Comparison of ENCODE assay signal across 1 mouse cellular context in the genomic region with DNA sequence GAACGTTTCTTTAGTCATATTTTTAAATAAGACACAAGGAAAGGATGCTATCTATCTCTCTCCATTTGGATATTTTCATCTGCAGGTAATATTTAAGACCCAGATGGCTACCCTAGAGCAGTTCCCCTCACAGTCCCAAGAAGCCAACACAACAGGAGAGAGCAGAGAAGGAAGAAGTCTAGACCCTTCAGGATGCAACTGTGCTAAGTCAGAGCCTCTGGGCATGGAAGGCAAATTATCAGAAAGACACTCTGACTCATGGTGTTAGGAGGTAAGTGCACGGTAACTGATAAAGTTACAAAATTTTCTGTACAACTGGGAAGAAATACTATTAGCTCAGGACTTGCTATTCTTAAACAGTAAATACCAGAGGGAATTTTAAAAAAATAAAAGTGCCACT.
TF ChIP-seq lines count a peak whose summit lies in the region.

No protein-coding gene starts in this region.

TF ChIP-seq in CH12.LX, 34 proteins besides CTCF, POLR2A, EP300 and RAD21 (continued from another document):
- no peak for TF ChIP-seq USF2 (conservative IDR thresholded peaks at IDR 0.05; ENCODE audit: low read depth, low read length)
- no peak for TF ChIP-seq SMC3 (IDR thresholded peaks at IDR 0.05; ENCODE audit: low read depth, low read length)
- peak; percentile 78; the same call in 1 of the 2 replicates for TF ChIP-seq CHD1 (IDR thresholded peaks at IDR 0.05; ENCODE audit: low read depth, low read length)
- no peak for TF ChIP-seq IRF4 (IDR thresholded peaks at IDR 0.05; ENCODE audit: low read depth, low read length)
- TF ChIP-seq PAX5 (IDR thresholded peaks at IDR 0.05; ENCODE audit: low read length) = no peak
- TF ChIP-seq RCOR1 (conservative IDR thresholded peaks at IDR 0.05; ENCODE audit: low read depth, low read length) = peak; percentile 6; the same call in 1 of the 2 replicates
- no peak for TF ChIP-seq JUND (conservative IDR thresholded peaks at IDR 0.05; ENCODE audit: low read depth, low read length)
